Mouse (Mus musculus) kidney, postnatal 0 days (tissue): ENCODE data around the gene Pp2d1. TPM values are rescaled to one million over a fixed set of nuclear protein-coding genes. Genes with fewer than 3 reads are reported as not detected.
A peak's percentile ranks its signal among the peaks of the same experiment; 100 is the strongest.

Experiments
- ATAC-seq: fragments of 200-750 bp; cut with Nextera tagmentation; replicated peaks from 2 replicates; pipeline ENCODE4 v1.8.0; 2017; ENCODE audit warnings: low read depth, moderate number of reproducible peaks, moderate TSS enrichment, moderate library complexity; ENCODE audit not compliant: low FRiP score
- DNase-seq: peaks from one replicate; pipeline ENCODE4 v3.0.0-alpha.2; 2016; ENCODE audit warnings: low spot score
- H3K27ac ChIP-seq: fragments of 300-500 bp; sonication (generic); 2 replicates; pipeline ENCODE4 v1.5.1; 2014; ENCODE audit warnings: mild to moderate bottlenecking
- H3K27me3 ChIP-seq: fragments of 300-500 bp; sonication (generic); 2 replicates; pipeline ENCODE4 v1.6.1; 2014; ENCODE audit warnings: low read length, mixed read lengths; ENCODE audit not compliant: insufficient read depth
- H3K36me3 ChIP-seq: fragments of 300-500 bp; sonication (generic); 2 replicates; pipeline ENCODE4 v1.6.1; 2014; ENCODE audit warnings: low read length, mixed read lengths; ENCODE audit not compliant: insufficient read depth
- H3K4me1 ChIP-seq: fragments of 300-500 bp; sonication (generic); replicated peaks from 2 replicates; pipeline ENCODE4 v1.6.1; 2014; ENCODE audit warnings: antibody characterized with exemption, low read length, mixed read lengths; ENCODE audit not compliant: insufficient read depth
- H3K4me2 ChIP-seq: fragments of 300-500 bp; sonication (generic); 2 replicates; pipeline ENCODE4 v1.6.1; 2014; ENCODE audit warnings: mild to moderate bottlenecking, low read length, moderate library complexity, mixed read lengths
- H3K4me3 ChIP-seq: fragments of 300-500 bp; sonication (generic); replicated peaks from 2 replicates; pipeline ENCODE4 v1.5.1; 2014; ENCODE audit warnings: low read depth, low read length
- H3K9ac ChIP-seq: fragments of 300-500 bp; sonication (generic); 2 replicates; pipeline ENCODE4 v1.6.1; 2014; ENCODE audit warnings: low read depth, low read length
- H3K9me3 ChIP-seq: fragments of 300-500 bp; sonication (generic); replicated peaks from 2 replicates; pipeline ENCODE4 v1.6.1; 2016; ENCODE audit warnings: low read length, inconsistent platforms, mixed read lengths
- CTCF ChIP-seq: IDR thresholded peaks from 2 replicates; pipeline ENCODE4 v1.5.1; 2016; ENCODE audit warnings: antibody characterized with exemption, low read depth, mild to moderate bottlenecking, moderate library complexity
- WGBS: fragments of 180-500 bp; shearing (Covaris S2); extraction: QIAGEN DNeasy Blood & Tissue Kit; methylation state at CpG from one replicate; pipeline ENCODE4 v1.1.7; 2014; 5-methylcytosine and 5-hydroxymethylcytosine counted together
- polyA plus RNA-seq: library from polyadenylated mRNA; unstranded; fragments of >200 nt; fragmentation: Nextera tagmentation; extraction: Ambion mirVana; gene quantifications from 2 replicates; pipeline ENCODE4 v1.2.1, GENCODE M21; 2015

Pp2d1 gene
- polyA plus RNA-seq, 1 experiment from 2014 or later = 0.22 TPM

DNA sequence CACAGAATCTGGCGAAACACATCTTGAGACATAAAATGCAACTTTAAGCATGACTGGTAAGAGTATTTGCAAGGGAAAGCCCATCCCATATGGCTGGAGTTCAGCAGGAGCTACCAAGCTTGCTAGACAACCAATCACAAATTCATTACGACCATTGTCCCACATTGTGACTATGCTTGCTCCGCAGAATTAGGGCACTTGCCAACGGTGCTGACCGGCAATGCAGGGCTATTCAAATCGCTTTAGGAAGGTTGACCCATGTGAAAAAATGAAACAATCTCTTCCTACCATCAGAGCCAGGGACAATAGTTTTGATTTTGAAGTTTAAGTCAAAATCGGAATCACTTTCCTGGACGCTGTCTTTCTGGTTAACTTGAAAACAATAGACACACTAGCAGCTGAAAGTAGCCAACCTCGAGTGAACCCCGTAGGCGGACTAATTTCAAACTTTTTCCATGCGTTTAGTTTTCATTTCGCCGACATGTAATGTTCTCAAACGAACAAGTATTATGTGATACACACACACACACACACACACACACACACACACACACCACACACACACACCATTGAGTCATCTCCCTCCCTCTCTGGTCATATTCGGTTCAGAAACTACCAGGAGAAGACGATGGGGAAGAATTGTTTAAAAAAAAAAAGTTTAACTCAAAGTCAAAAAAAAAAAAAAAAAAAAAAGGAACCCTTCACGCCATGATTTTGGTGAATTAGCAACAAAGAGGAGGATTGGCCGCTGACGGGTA is 27.1 kb upstream of the Pp2d1 start, which contains the start of gene Kat2b:
TSS of gene Kat2b (plus strand) at position 701 of the 758 bp plus-strand sequence.
- 2% methylated on average over 20 of the region's 20 CpGs for WGBS
- Histone ChIP-seq H3K36me3 (no peaks in the 10 kb centered on the region), H3K4me1 (peaks cover 8% of the 10 kb centered on the region; the same call in 1 of the 2 replicates), H3K27me3 (no peaks in the 10 kb centered on the region), H3K27ac (peak within 1 kb of the TSS; percentile 96), H3K9ac (peak within 1 kb of the TSS; percentile 94), H3K4me3 (peak within 1 kb of the TSS; percentile 89), H3K4me2 (peak within 1 kb of the TSS; percentile 99), H3K9me3 (no peaks in the 10 kb centered on the region)
- no peak for ATAC-seq
- TF ChIP-seq CTCF = no peak
- DNase-seq = peak; percentile 42

DNA sequence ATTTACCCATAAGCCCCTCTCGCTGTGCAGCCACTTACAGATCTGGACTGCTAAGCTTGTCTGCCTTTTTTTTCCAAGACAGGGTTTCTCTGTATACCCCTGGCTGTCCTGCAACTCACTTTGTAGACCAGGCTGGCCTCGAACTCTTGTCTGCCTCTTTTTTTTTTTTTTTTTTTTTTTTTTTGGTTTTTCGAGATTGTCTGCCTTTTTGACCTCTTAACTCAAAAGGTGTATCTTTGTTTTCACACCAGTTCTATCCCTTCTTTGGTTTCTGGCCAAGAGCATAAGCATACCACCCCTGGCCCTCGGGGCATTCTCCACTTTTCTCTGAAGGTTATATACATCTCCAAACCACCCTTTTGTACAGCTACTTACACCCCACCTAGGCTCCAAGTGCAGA is 25.6 kb upstream of the Pp2d1 start:
- no peak overlapping the region for H3K4me2 ChIP-seq

DNA sequence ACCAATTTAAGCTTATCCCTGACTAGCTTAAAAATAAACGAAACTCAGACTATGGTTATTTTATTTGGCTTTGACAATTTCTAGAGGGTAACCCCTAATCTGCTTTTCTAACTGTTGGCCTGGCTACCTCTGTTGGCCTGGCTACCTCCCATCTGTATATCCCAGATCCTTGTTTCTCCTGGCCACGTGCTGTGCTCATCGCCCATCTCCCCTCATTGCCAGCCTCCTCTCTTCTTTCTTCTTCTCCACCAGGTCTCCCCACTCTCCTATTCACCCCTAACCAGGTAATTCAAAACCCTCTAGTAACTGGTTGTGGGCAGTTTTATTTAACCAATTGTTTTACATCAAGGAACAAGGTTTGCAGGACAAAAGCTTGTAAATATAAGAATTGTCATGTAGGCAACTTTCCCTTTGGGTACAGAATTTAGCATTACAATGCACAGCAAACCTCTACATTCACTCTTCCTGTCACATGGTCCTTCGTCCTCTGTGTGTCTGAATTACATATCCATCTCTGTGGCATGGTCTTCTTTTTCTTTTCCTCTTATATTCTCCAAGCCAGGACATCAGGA is 22.3 kb upstream of the Pp2d1 start:
- 84% methylated on average over 4 of the region's 4 CpGs for WGBS

More for the DNA sequence above, 25.6 kb upstream of the Pp2d1 start:
- Histone ChIP-seq H3K4me3 (no peak overlapping the region), H3K27ac (no peak overlapping the region), H3K9me3 (no peaks in the 10 kb centered on the region), H3K27me3 (no peaks in the 10 kb centered on the region), H3K9ac (no peak overlapping the region), H3K4me1 (peaks cover 8% of the 10 kb centered on the region; the same call in 1 of the 2 replicates), H3K36me3 (no peaks in the 10 kb centered on the region)
- ATAC-seq (no peak), DNase-seq (no peak)
- WGBS = 92% methylated on average over 4 of the region's 4 CpGs
- TF ChIP-seq CTCF = no peak

DNA sequence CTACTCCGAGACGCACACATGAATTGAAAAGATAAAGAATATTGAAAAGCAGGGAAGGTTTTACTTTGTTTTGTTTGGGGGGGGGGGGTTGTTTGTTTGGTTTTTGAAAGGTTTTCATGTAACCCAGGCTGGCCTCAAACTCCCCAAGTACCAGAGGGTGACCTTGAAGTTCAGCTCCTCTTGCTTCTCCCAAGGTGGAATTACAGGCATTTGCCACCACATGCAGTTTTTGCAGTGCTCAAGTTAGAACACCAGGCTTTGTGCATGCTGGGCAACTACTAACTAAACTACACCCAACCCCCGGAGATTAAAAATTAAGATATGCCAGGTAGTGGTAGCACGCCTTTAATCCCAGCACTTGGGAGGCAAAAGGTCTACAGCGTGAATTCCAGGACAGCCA is 20.4 kb upstream of the Pp2d1 start:
- H3K36me3 ChIP-seq = no peaks in the 10 kb centered on the region
- no peak for TF ChIP-seq CTCF
- H3K9me3 ChIP-seq = no peaks in the 10 kb centered on the region
- no peak overlapping the region for H3K4me3 ChIP-seq
- no peak for DNase-seq
- H3K27me3 ChIP-seq = no peaks in the 10 kb centered on the region
- H3K9ac ChIP-seq = no peak overlapping the region
- no peak overlapping the region for H3K4me2 ChIP-seq
- WGBS = 77% methylated on average over 5 of the region's 5 CpGs
- ATAC-seq = no peak
- H3K27ac ChIP-seq = no peak overlapping the region
- no peaks in the 10 kb centered on the region for H3K4me1 ChIP-seq

More for the DNA sequence above, 22.3 kb upstream of the Pp2d1 start:
- Histone ChIP-seq H3K9ac (no peak overlapping the region), H3K27ac (no peak overlapping the region), H3K9me3 (no peaks in the 10 kb centered on the region), H3K27me3 (no peaks in the 10 kb centered on the region), H3K4me3 (no peak overlapping the region), H3K4me1 (no peaks in the 10 kb centered on the region), H3K4me2 (no peak overlapping the region), H3K36me3 (no peaks in the 10 kb centered on the region)
- no peak for ATAC-seq
- no peak for DNase-seq
- TF ChIP-seq CTCF = no peak

- Histone ChIP-seq H3K9ac (no peak overlapping the region), H3K4me2 (no peak overlapping the region)
- DNase-seq = no peak
Measured at GRCm38 (mm10) chr17:53557443-53557842, 18.2 kb upstream of the Pp2d1 start.

DNA sequence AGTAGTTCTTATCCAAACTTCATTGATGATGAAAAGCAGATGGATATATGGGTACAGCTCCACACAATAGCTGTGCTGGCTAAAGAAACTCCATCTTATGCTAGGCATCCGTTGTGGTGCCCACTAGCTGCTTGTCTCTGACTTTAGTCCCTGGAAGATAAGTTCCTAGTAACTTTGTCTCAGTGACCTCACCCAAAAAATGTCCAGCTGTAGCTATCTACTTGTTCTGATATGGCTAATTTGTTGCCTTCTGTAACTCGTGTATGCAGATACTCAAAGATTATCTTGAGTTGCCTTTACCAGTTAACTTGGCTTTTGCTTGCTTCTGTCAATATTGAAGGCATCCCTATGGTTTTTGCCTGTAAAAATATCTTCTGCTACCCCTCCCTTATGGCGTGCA is 15.6 kb upstream of the Pp2d1 start:
- Histone ChIP-seq H3K4me3 (no peak overlapping the region), H3K36me3 (no peaks in the 10 kb centered on the region), H3K9ac (no peak overlapping the region), H3K27me3 (no peaks in the 10 kb centered on the region), H3K9me3 (no peaks in the 10 kb centered on the region), H3K27ac (no peak overlapping the region), H3K4me1 (no peaks in the 10 kb centered on the region), H3K4me2 (no peak overlapping the region)
- TF ChIP-seq CTCF = no peak
- ATAC-seq = no peak
- WGBS = 76% methylated on average over 3 of the region's 3 CpGs
- DNase-seq = no peak

More at GRCm38 (mm10) chr17:53557443-53557842, 18.2 kb upstream of the Pp2d1 start:
- WGBS = 70% methylated on average over 3 of the region's 3 CpGs
- ATAC-seq = no peak
- H3K4me1 ChIP-seq = no peaks in the 10 kb centered on the region
- H3K36me3 ChIP-seq = no peaks in the 10 kb centered on the region
- no peak overlapping the region for H3K4me3 ChIP-seq
- H3K27me3 ChIP-seq = no peaks in the 10 kb centered on the region
- H3K27ac ChIP-seq = no peak overlapping the region
- TF ChIP-seq CTCF = no peak
- no peaks in the 10 kb centered on the region for H3K9me3 ChIP-seq
